Mouse (Mus musculus): Measurements from ENCODE around the gene Tprgl.

Tprgl gene

DNA sequence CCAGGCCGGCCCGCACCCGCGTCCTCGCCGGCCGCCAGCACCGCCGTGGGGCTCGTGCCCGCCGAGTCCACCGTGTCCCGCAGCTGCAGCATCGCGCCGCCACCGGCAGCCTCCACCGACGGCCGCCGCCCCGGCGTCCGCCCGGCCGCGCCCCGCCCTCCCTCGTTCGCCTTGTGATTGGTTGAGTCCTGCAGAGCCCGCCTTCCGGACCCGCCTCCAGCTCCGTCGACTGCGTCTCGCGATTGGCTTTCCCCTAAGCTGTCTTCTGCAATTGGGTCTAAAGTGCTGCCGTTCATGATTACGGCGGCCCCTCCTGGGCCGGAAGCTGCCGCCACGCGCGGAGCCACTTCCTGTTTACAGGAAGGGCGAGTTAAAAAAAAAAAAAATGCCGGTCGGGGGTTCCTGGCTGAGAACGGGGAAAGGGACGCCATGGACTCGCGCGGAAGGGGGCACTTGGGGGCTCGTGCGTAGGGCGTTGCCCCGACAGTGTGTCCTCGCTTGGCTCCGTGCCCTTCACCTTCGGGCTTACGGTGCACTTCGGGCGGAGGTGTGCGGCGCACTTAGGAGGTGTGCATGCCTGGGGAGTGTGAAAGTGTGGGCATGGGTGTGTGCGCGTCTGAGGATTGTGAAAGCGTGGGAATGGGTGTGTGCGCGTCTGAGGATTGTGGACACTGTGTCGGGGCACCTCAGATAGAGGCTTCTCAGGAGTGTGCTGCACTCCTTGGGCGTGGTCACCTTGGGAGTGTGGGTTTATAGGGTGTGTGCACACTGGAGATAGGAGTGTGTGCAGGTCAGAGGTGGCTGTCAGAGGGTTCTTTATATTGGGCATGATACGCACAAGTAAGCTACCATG lies at the start of gene Tprgl:
Gene Tprgl (minus strand): TSS at position 129 of the 853 bp plus-strand sequence.
- peak; percentile 99 for DNase-seq

- no peak for DNase-seq
Observed at GRCm38 (mm10) chr4:154209825-154210224, 49.4 kb upstream of the Tprgl start.

DNA sequence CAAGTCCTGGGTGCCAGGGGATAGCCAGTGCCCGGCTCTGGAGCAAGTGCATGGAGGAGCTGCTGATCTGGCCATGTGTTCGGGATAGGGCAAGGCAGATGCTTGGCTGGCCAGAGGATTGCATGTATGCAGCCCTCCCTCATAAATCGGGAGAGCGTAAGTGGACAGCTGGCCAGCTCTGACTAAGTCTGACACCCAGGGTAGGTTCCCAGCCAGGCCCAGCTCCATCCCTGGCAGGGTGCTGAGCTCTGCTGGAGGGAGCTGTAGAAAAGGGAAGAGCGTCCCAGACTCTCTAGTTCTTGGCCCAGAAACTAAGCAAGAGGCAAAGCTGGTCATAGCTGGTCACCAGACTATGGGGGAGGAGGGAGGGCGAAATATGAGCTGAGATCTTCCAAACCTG lies 48.6 kb upstream of the Tprgl start:
- DNase-seq, result no peak

DNA sequence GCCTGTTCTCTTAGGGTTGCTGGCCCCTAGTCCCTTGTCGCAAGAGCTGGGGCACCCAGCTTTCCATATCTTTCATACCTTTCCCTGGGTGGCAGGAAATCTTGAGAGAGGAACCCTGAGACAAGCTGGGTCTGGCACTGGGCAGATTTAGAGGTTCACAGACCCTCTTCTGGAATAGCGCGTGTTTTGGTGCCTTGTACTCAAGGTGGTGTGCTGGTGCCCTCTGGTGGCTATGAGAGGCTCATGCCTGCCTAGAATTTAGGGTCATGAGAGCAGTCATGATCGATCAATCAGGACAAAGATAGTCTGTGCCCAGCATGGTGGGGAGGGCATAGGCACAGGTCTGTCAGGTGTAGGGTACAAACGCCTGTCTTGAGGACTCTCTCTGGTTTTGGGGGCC lies 46.8 kb upstream of the Tprgl start:
- peak; percentile 88 to 91 for DNase-seq

DNA sequence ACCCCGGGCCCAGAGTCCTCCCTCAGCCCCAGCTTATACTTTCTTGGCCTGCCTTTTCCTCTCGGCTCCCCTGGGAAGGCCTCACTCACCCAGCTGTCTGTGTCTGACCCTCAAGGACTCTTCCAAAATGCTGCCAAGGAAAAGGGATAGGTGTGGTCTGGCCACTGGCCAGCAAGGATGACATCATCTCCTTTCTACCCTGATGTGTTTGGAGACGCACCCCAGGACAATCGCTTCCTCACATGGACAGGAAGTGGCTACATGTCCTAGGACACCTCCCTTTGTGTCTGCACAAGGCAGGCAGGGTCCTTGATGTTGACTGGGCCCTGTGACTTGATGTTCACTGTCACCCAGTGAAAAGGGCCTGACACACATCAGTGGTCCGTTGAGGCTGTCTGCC lies 44.9 kb upstream of the Tprgl start:
- no peak for DNase-seq

GRCm38 (mm10) chr4:154204532-154204931 lies 44.1 kb upstream of the Tprgl start:
- peak; percentile 86 to 90 for DNase-seq

GRCm38 (mm10) chr4:154201511-154201910 lies 41.0 kb upstream of the Tprgl start:
- no peak for DNase-seq

- DNase-seq, result peak in 1 of 2 experiments; percentile 32
Observed at GRCm38 (mm10) chr4:154198377-154198961, 38.0 kb upstream of the Tprgl start.

DNA sequence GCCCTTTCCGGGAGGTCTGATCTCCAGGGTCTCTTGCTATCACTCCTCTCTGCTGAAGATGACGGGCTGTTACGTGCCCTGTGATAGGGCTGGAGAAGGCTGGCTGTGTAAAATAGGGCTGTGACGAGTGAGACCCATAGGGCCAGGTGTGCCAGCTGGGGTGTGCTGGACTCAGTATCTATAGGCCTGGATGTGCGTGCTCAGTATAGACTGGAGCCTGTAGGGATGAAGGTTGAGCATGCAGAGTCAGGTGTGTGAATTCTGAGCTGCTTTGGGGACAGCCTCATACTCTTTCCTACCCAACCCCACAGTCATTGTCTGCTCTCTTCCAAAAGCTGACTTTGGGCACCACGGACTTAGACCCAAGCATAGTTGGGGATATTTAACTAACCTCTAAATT lies 37.5 kb upstream of the Tprgl start:
- no peak for DNase-seq

DNA sequence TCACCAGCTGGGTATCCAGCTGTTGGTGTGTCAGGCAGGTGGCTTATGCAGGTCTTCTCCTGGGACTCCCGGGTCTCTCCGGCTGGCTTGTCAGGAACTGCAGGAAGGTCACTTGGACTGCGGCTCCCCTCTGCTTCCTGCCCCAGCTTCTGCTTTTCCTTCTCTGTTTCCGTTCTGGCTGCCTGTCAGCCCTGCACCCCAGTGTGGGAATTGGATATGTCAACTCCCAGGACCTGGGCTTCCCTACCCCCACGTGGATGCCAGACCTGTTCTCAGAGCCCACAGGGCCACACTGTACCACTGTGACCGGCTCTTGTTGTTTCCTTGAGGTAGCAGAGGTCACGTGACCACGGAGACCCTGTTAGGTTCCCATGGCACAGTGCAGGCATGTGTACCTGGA lies 28.5 kb upstream of the Tprgl start:
- DNase-seq, result peak in 1 of 2 experiments; percentile 2

DNA sequence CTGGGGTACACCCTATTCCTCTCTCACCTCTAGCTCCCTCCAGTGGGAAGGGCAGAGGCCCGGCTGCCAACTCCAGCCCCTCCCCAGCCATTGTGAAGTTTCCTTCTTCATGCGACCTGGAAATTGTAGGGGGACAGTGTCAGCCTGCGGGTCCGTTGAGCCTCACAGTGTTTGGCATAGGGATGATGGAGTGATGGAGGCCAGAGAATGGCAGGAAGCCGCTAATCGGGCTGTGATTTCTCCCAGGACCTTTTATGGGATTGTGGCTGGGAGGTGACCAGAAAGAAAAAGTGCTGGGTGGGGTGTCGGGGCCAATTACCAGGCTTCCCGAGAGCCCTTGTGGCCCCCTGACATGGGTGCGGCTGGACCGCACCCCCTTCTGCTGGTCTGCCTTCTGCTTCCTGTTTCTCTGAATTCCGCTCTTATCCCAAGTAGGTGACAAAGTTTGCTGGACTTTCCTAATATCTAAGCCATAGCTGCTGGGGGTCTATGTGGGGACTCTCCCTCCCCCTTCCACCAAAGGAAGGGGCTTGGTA lies 25.6 kb upstream of the Tprgl start:
- no peak for DNase-seq

DNA sequence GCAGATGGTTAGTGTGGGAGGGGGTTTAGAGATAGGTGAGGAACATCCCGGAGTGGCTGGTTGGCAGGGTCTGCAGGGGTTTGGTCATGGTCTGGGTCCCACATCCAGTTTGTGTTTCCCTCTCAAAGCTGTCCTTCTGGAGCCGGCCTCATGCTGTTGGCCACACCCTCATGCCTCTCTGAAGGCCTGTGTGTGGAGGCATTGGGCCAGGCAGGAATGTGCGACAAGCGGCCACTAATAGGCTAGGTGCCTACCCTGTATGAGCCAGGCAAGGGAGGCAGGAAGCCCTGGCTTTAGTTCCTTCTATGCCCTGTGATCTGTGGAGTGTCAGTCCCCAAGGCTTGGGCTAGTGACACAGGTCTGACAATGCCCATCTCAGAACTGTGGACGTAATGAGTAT lies 24.5 kb upstream of the Tprgl start:
- no peak for DNase-seq

- peak; percentile 41 to 47 for DNase-seq
Observed at GRCm38 (mm10) chr4:154183566-154183965, 23.1 kb upstream of the Tprgl start.

GRCm38 (mm10) chr4:154181001-154181400 lies 20.5 kb upstream of the Tprgl start:
- no peak for DNase-seq

GRCm38 (mm10) chr4:154177257-154177656 lies 16.8 kb upstream of the Tprgl start:
- no peak for DNase-seq

DNA sequence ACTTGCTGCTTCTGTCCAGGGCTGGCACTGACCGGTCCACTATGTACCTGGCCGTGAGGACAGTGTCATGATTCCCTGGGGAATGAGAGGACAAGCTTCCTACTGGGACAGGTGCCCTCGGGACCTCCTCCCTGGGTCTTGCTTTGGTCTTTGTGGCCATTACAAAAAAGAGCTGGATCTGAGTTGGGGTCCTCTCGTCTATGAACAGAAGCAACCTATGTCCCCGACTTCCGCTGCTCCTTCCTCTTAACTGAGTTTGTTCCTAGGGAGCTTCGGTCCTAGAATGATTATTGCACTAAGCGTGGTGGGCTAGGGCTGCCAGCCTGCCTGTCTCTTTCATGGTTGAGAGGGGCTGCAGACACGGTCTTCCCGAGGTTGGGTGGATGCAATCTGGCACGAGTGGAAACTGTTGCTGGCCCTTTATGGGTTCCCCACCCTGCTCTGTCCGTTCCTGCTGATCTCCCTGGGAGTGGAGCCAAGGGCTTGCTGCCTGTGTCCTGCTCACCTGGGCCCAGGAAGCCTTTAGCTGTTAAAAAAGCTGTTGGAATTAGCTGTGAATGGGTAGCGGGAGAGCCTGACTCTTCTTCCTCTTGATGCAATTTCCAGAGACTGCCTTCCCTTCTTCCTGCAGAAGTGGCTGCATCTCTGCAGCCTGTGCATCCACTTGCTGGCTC lies 11.6 kb upstream of the Tprgl start:
- peak; percentile 51 to 56 for DNase-seq

- DNase-seq, result peak in 1 of 2 experiments; percentile 51
Observed at GRCm38 (mm10) chr4:154171151-154171930, 10.9 kb upstream of the Tprgl start.

GRCm38 (mm10) chr4:154170506-154171150 lies 10.2 kb upstream of the Tprgl start, which contains the start of gene Megf6:
Megf6 (plus strand) TSS chr4:154170730.
- peak; percentile 56 to 62 for DNase-seq

GRCm38 (mm10) chr4:154170021-154170420 lies 9.6 kb upstream of the Tprgl start:
- no peak for DNase-seq

DNA sequence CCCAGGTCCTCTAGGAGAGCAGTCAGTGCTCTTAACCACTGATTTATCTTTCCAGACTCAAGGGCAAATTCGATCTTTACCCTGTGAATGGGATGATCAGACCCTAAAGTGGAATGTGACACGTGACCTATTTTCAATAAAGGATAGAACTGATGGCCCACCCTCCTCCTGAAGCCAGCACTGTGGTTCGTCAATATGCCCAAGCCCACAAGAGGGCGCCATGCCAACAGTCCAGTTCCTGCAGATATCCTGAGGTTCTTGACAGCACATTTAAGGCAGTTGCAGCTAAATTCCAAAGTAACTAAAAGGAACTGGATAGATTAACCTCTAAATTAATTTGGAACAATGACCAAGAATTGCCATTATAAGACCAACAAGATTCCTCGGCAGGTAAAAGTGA lies 6.6 kb upstream of the Tprgl start:
- peak; percentile 81 to 85 for DNase-seq

DNA sequence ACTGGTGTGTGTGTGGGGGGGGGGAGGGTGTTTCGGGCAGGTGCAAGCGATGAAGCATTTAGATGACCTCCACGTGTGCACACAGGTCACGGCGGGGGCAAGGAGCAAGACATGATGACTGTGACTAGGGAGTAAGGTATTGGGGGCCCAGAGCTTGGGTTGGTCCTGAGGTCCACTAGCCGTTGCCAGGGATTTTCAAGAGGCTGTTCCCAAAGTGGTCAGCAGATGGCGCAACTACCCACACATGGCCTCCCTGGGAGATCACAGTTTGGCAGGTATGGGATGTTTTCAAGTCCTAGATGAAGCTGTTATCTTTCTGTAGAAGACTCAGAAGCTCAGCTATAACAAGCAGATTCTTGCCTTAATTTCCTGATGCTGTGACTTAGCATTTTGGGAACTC lies 2.8 kb upstream of the Tprgl start:
- peak; percentile 86 to 92 for DNase-seq

GRCm38 (mm10) chr4:154159961-154160537 lies 417 bp downstream of the Tprgl start:
- DNase-seq, result peak in 1 of 2 experiments; percentile 55
